Mouse (Mus musculus): Measurements from ENCODE around the gene Tnfrsf8. TPM values are rescaled to one million over a fixed set of nuclear protein-coding genes. Genes with fewer than 3 reads are reported as not detected.

Gene Tnfrsf8
- polyA plus RNA-seq, 1 experiment = not detected

DNA sequence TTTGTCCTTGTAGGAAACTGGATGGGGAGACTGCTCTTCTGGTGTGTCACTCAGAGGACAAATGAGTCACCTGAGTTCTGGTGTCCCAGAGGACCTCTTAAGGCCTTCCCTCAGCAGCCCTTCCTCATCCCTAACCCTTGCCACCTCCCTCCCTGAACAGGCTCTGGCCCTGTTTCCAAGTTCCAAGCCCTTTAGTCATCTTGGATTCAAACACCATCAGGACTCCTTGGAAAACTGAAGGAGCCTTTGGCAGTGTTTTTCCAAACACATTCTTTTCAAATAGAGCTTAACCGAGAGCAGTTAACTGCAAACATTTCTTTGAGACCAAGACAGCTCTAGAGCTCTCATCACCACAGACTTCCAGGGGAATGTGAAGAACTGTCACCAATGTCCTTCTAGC is 42.2 kb downstream of the Tnfrsf8 start:
- 85% methylated on average over 1 of the region's 1 CpGs for WGBS
- TF ChIP-seq CTCF (IDR thresholded peaks at IDR 0.05; ENCODE audit: control insufficient read depth, insufficient read depth, low read length) (no peak), POLR2A (IDR thresholded peaks at IDR 0.05; ENCODE audit: borderline replicate concordance, control insufficient read depth, low read depth, low read length) (no peak)
- peaks cover 9% of the 10 kb centered on the region for H3K4me1 ChIP-seq (ENCODE audit: control insufficient read depth, insufficient read depth, low read length)

GRCm38 (mm10) chr4:145271634-145272033 is 43.3 kb downstream of the Tnfrsf8 start:
- Histone ChIP-seq H3K27ac (ENCODE audit: control insufficient read depth, insufficient read depth, low read depth, low read length, poor library complexity) (no peak overlapping the region), H3K4me1 (ENCODE audit: control insufficient read depth, insufficient read depth, low read length) (peaks cover 8% of the 10 kb centered on the region), H3K4me3 (replicated peaks; ENCODE audit: control insufficient read depth, low read depth, low read length) (no peak overlapping the region)
- WGBS = 83% methylated on average over 4 of the region's 4 CpGs
- no peak for TF ChIP-seq CTCF (IDR thresholded peaks at IDR 0.05; ENCODE audit: control insufficient read depth, insufficient read depth, low read length)
- no peak for TF ChIP-seq POLR2A (IDR thresholded peaks at IDR 0.05; ENCODE audit: borderline replicate concordance, control insufficient read depth, low read depth, low read length)

More for the DNA sequence above, 42.2 kb downstream of the Tnfrsf8 start:
- Histone ChIP-seq H3K4me3 (replicated peaks; ENCODE audit: control insufficient read depth, low read depth, low read length) (no peak overlapping the region), H3K27ac (ENCODE audit: control insufficient read depth, insufficient read depth, low read depth, low read length, poor library complexity) (no peak overlapping the region)

- Histone ChIP-seq H3K4me3 (replicated peaks; ENCODE audit: control insufficient read depth, low read depth, low read length) (no peak overlapping the region), H3K4me1 (ENCODE audit: control insufficient read depth, insufficient read depth, low read length) (peaks cover 8% of the 10 kb centered on the region), H3K27ac (ENCODE audit: control insufficient read depth, insufficient read depth, low read depth, low read length, poor library complexity) (peak overlapping the region; percentile 42)
- no peak for TF ChIP-seq POLR2A (IDR thresholded peaks at IDR 0.05; ENCODE audit: borderline replicate concordance, control insufficient read depth, low read depth, low read length)
- TF ChIP-seq CTCF (IDR thresholded peaks at IDR 0.05; ENCODE audit: control insufficient read depth, insufficient read depth, low read length) = no peak
- 28% methylated on average over 5 of the region's 5 CpGs for WGBS
Observed at GRCm38 (mm10) chr4:145270136-145270535, 44.8 kb downstream of the Tnfrsf8 start.

- Histone ChIP-seq H3K4me3 (replicated peaks; ENCODE audit: control insufficient read depth, low read depth, low read length) (no peak overlapping the region), H3K4me1 (ENCODE audit: control insufficient read depth, insufficient read depth, low read length) (peaks cover 8% of the 10 kb centered on the region), H3K27ac (ENCODE audit: control insufficient read depth, insufficient read depth, low read depth, low read length, poor library complexity) (no peak overlapping the region; the same call in 1 of the 2 replicates)
- 7% methylated on average over 4 of the region's 4 CpGs for WGBS
- TF ChIP-seq CTCF (IDR thresholded peaks at IDR 0.05; ENCODE audit: control insufficient read depth, insufficient read depth, low read length) (no peak), POLR2A (IDR thresholded peaks at IDR 0.05; ENCODE audit: borderline replicate concordance, control insufficient read depth, low read depth, low read length) (no peak)
Observed at GRCm38 (mm10) chr4:145267631-145268110, 47.3 kb downstream of the Tnfrsf8 start.

- Histone ChIP-seq H3K27ac (ENCODE audit: control insufficient read depth, insufficient read depth, low read depth, low read length, poor library complexity) (no peak overlapping the region), H3K4me1 (ENCODE audit: control insufficient read depth, insufficient read depth, low read length) (peaks cover 9% of the 10 kb centered on the region), H3K4me3 (replicated peaks; ENCODE audit: control insufficient read depth, low read depth, low read length) (no peak overlapping the region)
- WGBS = 16% methylated on average over 4 of the region's 4 CpGs
- no peak for TF ChIP-seq POLR2A (IDR thresholded peaks at IDR 0.05; ENCODE audit: borderline replicate concordance, control insufficient read depth, low read depth, low read length)
- no peak for TF ChIP-seq CTCF (IDR thresholded peaks at IDR 0.05; ENCODE audit: control insufficient read depth, insufficient read depth, low read length)
Observed at GRCm38 (mm10) chr4:145266505-145266904, 48.5 kb downstream of the Tnfrsf8 start.

- WGBS = 3% methylated on average over 2 of the region's 2 CpGs
- Histone ChIP-seq H3K4me1 (ENCODE audit: control insufficient read depth, insufficient read depth, low read length) (peaks cover 11% of the 10 kb centered on the region), H3K27ac (ENCODE audit: control insufficient read depth, insufficient read depth, low read depth, low read length, poor library complexity) (no peak overlapping the region), H3K4me3 (replicated peaks; ENCODE audit: control insufficient read depth, low read depth, low read length) (no peak overlapping the region)
- TF ChIP-seq CTCF (IDR thresholded peaks at IDR 0.05; ENCODE audit: control insufficient read depth, insufficient read depth, low read length) (no peak), POLR2A (IDR thresholded peaks at IDR 0.05; ENCODE audit: borderline replicate concordance, control insufficient read depth, low read depth, low read length) (no peak)
Observed at GRCm38 (mm10) chr4:145264761-145265160, 50.2 kb downstream of the Tnfrsf8 start.

- Histone ChIP-seq H3K4me3 (replicated peaks; ENCODE audit: control insufficient read depth, low read depth, low read length) (no peak overlapping the region), H3K4me1 (ENCODE audit: control insufficient read depth, insufficient read depth, low read length) (peaks cover 12% of the 10 kb centered on the region), H3K27ac (ENCODE audit: control insufficient read depth, insufficient read depth, low read depth, low read length, poor library complexity) (no peak overlapping the region)
- no peak for TF ChIP-seq POLR2A (IDR thresholded peaks at IDR 0.05; ENCODE audit: borderline replicate concordance, control insufficient read depth, low read depth, low read length)
- TF ChIP-seq CTCF (IDR thresholded peaks at IDR 0.05; ENCODE audit: control insufficient read depth, insufficient read depth, low read length) = no peak
- 96% methylated on average over 1 of the region's 1 CpGs for WGBS
Observed at GRCm38 (mm10) chr4:145263583-145263982, 51.4 kb downstream of the Tnfrsf8 start.

DNA sequence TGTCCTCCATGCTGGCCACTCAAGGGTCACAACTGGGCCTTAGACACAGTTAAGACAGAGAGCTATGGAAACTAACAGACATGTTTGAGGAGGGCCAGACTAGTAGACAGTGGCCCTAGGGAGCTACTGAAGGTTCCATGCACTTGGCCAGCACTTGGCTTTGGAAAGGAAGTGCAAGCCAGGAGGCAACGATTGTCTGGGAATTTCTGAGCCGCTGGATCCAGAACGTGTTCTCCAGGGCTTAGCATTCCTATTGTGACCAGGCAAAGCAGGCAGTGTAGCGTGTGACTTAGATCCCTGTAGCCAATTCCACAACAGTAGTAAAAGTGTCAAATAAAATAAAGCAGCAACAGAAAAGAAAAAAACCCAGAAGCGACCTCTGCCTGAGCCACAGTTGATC is 54.2 kb downstream of the Tnfrsf8 start:
- H3K4me3 ChIP-seq (replicated peaks; ENCODE audit: control insufficient read depth, low read depth, low read length) = no peak overlapping the region
- peaks cover 6% of the 10 kb centered on the region; the same call in 1 of the 2 replicates for H3K4me1 ChIP-seq (ENCODE audit: control insufficient read depth, insufficient read depth, low read length)

More for the DNA sequence above, 54.2 kb downstream of the Tnfrsf8 start:
- 78% methylated on average over 5 of the region's 5 CpGs for WGBS
- H3K27ac ChIP-seq (ENCODE audit: control insufficient read depth, insufficient read depth, low read depth, low read length, poor library complexity) = no peak overlapping the region
- TF ChIP-seq POLR2A (IDR thresholded peaks at IDR 0.05; ENCODE audit: borderline replicate concordance, control insufficient read depth, low read depth, low read length) = no peak
- no peak for TF ChIP-seq CTCF (IDR thresholded peaks at IDR 0.05; ENCODE audit: control insufficient read depth, insufficient read depth, low read length)
